Mouse (Mus musculus) embryonic fibroblast, embryonic 13.5 days (primary cell): ENCODE results near the gene Ache. TPM values are rescaled to one million over a fixed set of nuclear protein-coding genes. Genes with fewer than 3 reads are reported as not detected.

Experiments
- H3K27ac ChIP-seq: 2 replicates; pipeline ENCODE4 v1.5.1; 2012; ENCODE audit warnings: low read length, control low read depth, inconsistent platforms; ENCODE audit not compliant: insufficient read depth
- H3K4me1 ChIP-seq: 2 replicates; pipeline ENCODE4 v1.6.1; 2011; ENCODE audit warnings: low read length; ENCODE audit not compliant: control insufficient read depth, insufficient read depth
- H3K4me3 ChIP-seq: 2 replicates; pipeline ENCODE4 v1.5.1; 2011; ENCODE audit warnings: mild to moderate bottlenecking, control low read depth, low read length; ENCODE audit not compliant: insufficient read depth
- CTCF ChIP-seq: IDR thresholded peaks from 2 replicates; pipeline ENCODE4 v1.5.1; 2011; ENCODE audit warnings: mild to moderate bottlenecking, control low read depth, low read length, moderate library complexity, borderline replicate concordance; ENCODE audit not compliant: insufficient read depth
- POLR2A ChIP-seq: IDR thresholded peaks from 2 replicates; pipeline ENCODE4 v1.6.1; 2011; ENCODE audit warnings: low read depth, mild to moderate bottlenecking, control low read depth, low read length, moderate library complexity
- polyA plus RNA-seq: library from polyadenylated mRNA; stranded (reverse); fragments of >200 nt; gene quantifications from 2 replicates; pipeline ENCODE4 v1.2.4, GENCODE M21; 2011; ENCODE audit warnings: low read depth; ENCODE audit not compliant: missing spikeins, insufficient read length

The Ache gene
- polyA plus RNA-seq, 1 experiment = 0.33 TPM

DNA sequence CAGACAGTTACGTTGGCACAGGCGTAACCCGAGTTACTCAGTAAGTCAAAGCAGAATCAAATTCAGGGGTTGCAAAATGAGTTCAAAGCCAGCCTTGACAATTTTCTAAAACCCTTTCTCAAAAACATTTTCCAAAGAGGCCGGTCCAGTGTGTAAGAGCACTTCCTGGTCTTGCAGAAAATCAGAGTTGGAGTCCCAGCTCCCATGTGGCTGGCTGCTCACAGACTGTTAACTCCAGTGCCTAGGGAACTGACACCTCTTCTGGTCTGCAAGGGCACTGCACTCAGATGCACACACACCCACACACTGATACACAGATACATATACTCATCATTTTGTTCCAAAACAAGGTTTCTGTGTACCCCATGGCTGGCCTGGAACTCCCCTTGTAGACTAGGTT is 21.0 kb downstream of the Ache start:
- H3K4me1 ChIP-seq = peaks cover 14% of the 10 kb centered on the region
- H3K4me3 ChIP-seq = peak overlapping the region; percentile 81; the same call in 1 of the 2 replicates
- TF ChIP-seq CTCF = no peak
- no peak for TF ChIP-seq POLR2A
- peak overlapping the region; percentile 79; the same call in 1 of the 2 replicates for H3K27ac ChIP-seq

DNA sequence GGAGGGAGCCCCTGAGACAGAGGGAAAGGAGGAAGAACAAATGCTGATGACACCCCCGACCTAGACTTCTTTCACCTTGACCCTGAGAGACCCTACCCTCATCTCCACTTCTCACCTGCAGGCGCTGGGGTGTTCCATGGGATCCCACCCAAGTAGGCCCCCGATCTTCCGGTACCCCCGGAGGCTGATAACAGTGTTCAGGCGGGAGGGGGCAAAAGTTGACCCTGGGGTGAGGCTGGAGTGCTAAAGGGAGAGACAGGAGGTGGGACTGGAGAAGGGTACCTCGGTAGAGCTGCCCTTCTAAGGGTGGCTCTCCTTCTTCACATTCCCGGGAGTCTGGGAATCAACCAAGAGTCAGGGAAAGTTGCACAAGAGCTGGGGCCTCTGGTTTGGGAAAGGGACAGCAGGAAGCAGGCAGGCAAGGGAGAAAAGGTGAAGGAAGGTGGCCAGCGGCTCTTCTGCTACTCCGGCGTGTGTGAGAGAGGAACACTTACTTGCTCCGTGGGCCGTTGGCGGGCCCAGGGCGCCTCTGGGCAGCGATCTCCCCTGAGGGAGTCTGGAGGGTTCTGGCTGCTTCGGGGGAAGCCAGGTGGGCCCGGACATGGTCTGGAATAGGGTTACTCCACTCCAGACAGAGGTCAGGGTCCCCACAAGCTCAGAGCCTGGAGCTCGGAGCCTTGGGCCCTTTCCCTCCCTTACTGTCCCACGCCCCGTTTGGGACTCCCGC is 26.3 kb downstream of the Ache start:
- Histone ChIP-seq H3K4me1 (peaks cover 5% of the 10 kb centered on the region; the same call in 1 of the 2 replicates), H3K4me3 (peak overlapping the region; percentile 82), H3K27ac (peak overlapping the region; percentile 81)
- TF ChIP-seq CTCF (no peak), POLR2A (peak; percentile 93)

DNA sequence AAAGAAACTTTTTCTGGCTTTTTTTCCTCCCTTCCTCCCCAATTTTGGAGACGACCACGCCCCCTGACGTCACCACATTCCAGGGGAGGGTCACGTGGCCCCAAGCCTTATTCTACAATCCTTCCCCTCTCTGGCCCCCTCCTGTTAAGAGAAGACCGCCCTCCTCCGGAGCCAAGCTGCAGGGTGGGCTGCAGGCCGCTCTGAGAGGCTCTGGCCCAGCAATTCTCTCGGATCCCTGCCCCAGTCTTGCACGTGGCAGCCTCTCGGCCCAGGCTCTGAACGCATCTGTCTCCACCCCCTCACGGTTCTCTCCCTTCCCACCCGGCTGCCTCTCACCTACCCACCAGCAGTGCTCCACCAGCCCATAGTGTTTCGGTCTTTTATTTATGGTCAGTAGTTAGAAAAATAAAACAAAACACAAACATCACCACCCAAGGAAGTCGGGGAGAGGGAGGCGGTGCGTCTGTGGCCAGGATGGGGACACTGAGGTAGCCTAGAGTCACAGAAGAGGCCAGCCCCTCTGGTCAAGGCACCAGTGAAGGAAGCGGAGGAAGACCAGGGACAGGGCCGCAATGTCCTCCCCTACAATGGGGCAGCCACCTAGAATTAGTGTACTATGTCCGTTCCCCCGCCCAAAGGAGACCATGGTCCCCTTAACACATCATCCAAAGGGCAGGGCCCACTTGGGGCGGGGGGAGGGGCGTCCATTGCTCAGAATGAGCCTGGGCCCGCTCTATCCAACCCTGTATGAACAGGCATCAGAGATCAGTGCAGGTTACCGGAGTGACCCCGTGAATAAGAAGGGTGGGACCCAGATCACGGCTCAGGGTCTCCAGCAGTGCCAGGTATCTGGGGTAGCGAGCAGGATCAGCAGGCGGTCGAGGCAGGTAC is 27.1 kb downstream of the Ache start, which contains the start of gene Trip6:
TSS of gene Trip6 (minus strand) at position 212 of the 891 bp plus-strand sequence.
- Histone ChIP-seq H3K27ac (peak within 1 kb of the TSS; percentile 81), H3K4me1 (peaks cover 5% of the 10 kb centered on the region; the same call in 1 of the 2 replicates), H3K4me3 (peak within 1 kb of the TSS; percentile 82)
- TF ChIP-seq CTCF (no peak), POLR2A (peak; percentile 34)

DNA sequence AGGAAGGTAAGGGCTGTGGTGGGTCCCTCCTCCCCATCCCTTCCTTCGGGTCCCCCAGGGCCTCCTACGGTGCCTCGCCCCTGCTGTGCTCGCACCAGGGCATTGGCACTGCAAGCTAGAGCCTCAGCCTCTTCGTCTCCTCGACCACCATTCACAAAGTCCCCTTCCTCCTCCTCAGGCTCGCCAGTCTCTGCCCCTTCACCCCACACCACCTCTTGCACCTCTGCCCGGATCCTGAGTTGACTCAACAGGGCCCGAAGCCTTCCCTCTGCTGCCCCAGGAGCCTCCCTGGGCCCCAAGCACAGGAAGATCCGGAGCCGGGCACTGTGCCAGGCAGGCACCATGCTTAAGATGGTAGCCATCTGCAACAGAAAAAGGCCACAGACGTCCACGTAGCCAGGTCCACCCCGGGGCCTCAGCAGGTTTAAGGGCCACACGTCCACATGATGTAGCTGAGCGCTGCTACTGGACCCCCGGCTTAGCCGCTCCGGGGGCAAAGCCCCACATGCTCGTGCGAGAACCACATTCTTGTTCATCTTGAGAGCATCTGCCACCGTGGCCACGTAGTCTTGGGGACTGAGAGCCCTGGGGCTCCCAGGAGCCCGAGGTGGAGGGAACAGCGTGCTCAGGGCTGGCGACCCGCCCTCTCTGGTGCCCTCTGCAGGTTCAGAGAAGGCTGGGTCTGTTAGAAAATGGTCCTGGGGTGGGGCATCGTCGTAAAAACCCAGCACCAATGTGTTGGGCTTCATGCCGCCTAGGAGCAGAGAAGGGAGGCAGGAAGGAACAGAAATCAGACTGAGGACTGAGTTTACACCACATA is 28.0 kb downstream of the Ache start:
- peaks cover 5% of the 10 kb centered on the region; the same call in 1 of the 2 replicates for H3K4me1 ChIP-seq
- no peak overlapping the region for H3K4me3 ChIP-seq
- H3K27ac ChIP-seq = no peak overlapping the region
- TF ChIP-seq CTCF (no peak), POLR2A (no peak)

DNA sequence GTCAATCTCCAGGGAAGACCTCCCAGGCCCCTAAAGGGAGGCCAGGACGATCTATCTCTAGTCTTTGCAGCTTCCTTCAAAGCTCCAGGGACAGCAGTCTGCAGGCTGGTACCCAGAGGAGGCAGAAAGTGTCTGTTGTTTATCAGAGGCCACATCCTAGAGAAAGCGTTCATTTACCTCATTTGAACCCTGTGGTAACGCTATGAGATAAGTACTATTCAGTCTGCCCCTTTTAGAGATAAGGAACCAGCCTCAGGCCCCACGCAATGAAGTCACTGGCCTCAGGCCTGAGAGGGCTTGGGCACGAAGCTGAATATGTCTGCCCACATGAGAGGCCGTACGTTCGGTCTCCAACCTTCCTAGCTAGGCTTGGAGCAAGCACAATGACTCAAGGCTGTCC is 30.0 kb downstream of the Ache start:
- peaks cover 5% of the 10 kb centered on the region; the same call in 1 of the 2 replicates for H3K4me1 ChIP-seq
- TF ChIP-seq CTCF = no peak
- no peak for TF ChIP-seq POLR2A
- H3K27ac ChIP-seq = no peak overlapping the region
- no peak overlapping the region for H3K4me3 ChIP-seq

DNA sequence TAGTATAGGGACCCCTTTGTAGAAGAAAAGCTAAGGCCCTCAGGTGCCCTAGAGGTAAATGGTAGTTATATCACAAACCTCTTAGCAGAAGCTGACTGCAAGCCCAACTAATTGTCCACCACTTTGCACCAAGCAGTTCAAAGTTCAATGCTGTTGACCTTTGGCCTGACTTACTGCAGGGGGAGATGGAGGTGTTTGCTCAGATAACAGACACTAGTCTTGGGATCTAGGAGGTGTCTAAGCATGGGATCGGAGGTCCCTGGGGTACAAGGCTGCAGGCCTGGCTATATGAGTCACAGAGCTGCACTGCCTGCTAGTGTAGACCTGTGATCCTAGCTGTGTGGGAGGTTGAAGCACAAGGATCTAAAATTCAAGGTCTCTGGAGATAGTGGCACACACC is 31.3 kb downstream of the Ache start:
- Histone ChIP-seq H3K27ac (no peak overlapping the region), H3K4me3 (no peak overlapping the region), H3K4me1 (peaks cover 5% of the 10 kb centered on the region; the same call in 1 of the 2 replicates)
- no peak for TF ChIP-seq CTCF
- no peak for TF ChIP-seq POLR2A

DNA sequence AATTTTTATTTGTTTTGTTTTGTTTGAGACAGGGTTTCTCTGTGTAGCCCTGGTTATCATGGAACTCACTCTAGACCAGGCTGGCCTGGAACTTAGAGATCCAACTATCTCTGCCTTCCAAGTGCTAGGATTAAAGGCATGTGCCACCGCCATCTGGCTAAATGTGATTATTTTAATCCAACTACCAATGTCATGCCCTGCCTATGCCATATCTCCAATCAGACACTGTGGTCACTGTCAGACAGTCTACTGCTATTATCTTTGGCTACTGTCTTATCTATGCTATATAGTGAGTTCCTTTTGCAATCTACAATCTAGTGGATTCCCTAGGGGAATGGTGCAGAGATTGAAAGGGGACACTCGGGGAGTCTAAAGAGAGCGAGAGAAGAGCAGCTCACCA is 33.7 kb downstream of the Ache start:
- H3K4me3 ChIP-seq = no peak overlapping the region
- H3K27ac ChIP-seq = no peak overlapping the region
- TF ChIP-seq CTCF (no peak), POLR2A (no peak)
- no peaks in the 10 kb centered on the region for H3K4me1 ChIP-seq

DNA sequence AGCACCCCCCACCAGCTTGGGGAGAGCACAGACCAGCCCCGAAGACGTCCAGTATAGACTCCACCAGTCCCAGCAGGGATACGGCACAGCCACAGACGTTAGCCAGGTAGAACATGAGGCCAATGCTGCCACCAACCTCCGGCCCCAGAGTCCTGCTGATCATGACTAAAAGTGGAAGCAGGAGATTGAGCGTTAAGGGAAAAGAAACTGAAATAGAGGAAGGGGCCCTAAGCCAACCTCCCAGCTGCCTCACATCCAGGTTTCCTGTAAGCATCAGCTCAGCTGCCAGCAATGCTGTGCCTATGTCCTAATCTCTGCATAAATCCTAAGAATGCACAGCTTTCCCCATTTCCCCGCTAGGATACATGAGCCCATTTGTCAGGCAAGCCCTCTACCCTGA is 43.6 kb downstream of the Ache start:
- Histone ChIP-seq H3K4me1 (no peaks in the 10 kb centered on the region), H3K27ac (no peak overlapping the region), H3K4me3 (no peak overlapping the region)
- no peak for TF ChIP-seq CTCF
- TF ChIP-seq POLR2A = no peak

DNA sequence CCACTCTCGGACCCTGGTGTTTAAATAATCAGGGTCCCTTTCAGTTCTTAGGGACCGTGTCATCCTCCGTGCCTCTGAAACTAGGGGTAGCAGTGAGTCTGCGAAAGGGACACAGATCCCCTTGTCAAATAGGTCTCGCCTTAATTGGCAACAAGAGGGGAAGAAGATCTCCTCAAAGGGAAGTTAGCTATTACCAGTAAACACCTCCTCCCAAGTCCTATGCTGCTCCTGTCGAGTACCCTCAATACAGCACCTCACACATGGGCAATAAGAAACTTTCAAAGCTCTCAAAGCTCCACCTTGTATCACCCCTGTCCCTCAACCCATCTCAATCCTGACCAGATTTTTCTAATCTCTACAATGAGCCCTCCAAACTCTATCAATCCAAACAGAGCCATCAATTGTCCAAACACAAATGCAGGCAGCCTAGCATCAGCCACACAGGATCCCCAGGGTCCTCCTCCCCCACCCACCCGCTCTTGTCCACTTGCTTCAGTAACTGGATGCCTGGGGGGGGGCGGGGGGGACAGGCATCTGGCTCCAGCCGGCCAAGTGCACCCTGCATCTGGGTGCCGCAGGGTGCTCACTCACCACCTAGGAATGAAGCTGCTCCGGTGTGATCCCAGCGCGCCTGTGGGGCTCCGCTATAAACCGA is 45.7 kb downstream of the Ache start:
- no peaks in the 10 kb centered on the region for H3K4me1 ChIP-seq
- H3K27ac ChIP-seq = no peak overlapping the region
- H3K4me3 ChIP-seq = peak overlapping the region; percentile 60
- no peak for TF ChIP-seq CTCF
